Mouse (Mus musculus): ENCODE measurements around the gene Brd7. TPM values are rescaled to one million over a fixed set of nuclear protein-coding genes. Genes with fewer than 3 reads are reported as not detected.

Brd7 gene
- total RNA-seq, 1 experiment = 45.5 TPM

GRCm38 (mm10) chr8:88293590-88294356 is 68.2 kb downstream of the Brd7 start:
- H3K27ac ChIP-seq (ENCODE audit: insufficient read depth, low read depth, low read length, poor library complexity, severe bottlenecking) = no peak overlapping the region
- DNase-seq (ENCODE audit: low read depth, low spot score) = no peak
- TF ChIP-seq ZC3H11A (IDR thresholded peaks at IDR 0.05; ENCODE audit: borderline replicate concordance, low read depth, low read length) (no peak), HCFC1 (IDR thresholded peaks at IDR 0.05; ENCODE audit: borderline replicate concordance, insufficient read depth, low read length) (no peak), MAFK (IDR thresholded peaks at IDR 0.05; ENCODE audit: insufficient read depth, low read depth, low read length) (no peak), CHD2 (IDR thresholded peaks at IDR 0.05; ENCODE audit: low read depth, low read length) (no peak), ZNF384 (IDR thresholded peaks at IDR 0.05; ENCODE audit: low read depth, low read length) (no peak)
- no peak overlapping the region for H3K4me3 ChIP-seq (ENCODE audit: insufficient read depth in 1 of 2, low read depth in 1 of 2, low read length in 2 of 2, poor library complexity in 1 of 2, severe bottlenecking in 1 of 2)
- in situ Hi-C loops (cut with MboI; ENCODE audit: low sequenced_read_pairs in 2 of 2, unreplicated experiment in 2 of 2) = no loop called here
- H3K9me3 ChIP-seq (ENCODE audit: control insufficient read depth, insufficient read depth, low read depth, low read length) = no peaks in the 10 kb centered on the region
- H3K36me3 ChIP-seq (ENCODE audit: control insufficient read depth, insufficient read depth, low read length, poor library complexity, severe bottlenecking) = no peaks in the 10 kb centered on the region
- H3K9ac ChIP-seq (ENCODE audit: insufficient read depth, low read depth, low read length, poor library complexity, severe bottlenecking) = no peak overlapping the region
- H3K4me1 ChIP-seq (ENCODE audit: control insufficient read depth in 2 of 2, insufficient read depth in 2 of 2, low read length in 2 of 2, poor library complexity in 1 of 2) = no peaks in the 10 kb centered on the region

GRCm38 (mm10) chr8:88292926-88293325 is 69.1 kb downstream of the Brd7 start:
- H3K27ac ChIP-seq (ENCODE audit: insufficient read depth, low read depth, low read length, poor library complexity, severe bottlenecking) = no peak overlapping the region

GRCm38 (mm10) chr8:88291305-88291690 is 70.7 kb downstream of the Brd7 start:
- Histone ChIP-seq H3K9me3 (ENCODE audit: control insufficient read depth, insufficient read depth, low read depth, low read length) (no peaks in the 10 kb centered on the region), H3K4me1 (ENCODE audit: control insufficient read depth in 2 of 2, insufficient read depth in 2 of 2, low read length in 2 of 2, poor library complexity in 1 of 2) (no peaks in the 10 kb centered on the region), H3K9ac (ENCODE audit: insufficient read depth, low read depth, low read length, poor library complexity, severe bottlenecking) (no peak overlapping the region), H3K27ac (ENCODE audit: insufficient read depth, low read depth, low read length, poor library complexity, severe bottlenecking) (no peak overlapping the region), H3K4me3 (ENCODE audit: insufficient read depth in 1 of 2, low read depth in 1 of 2, low read length in 2 of 2, poor library complexity in 1 of 2, severe bottlenecking in 1 of 2) (no peak overlapping the region), H3K36me3 (ENCODE audit: control insufficient read depth, insufficient read depth, low read length, poor library complexity, severe bottlenecking) (no peaks in the 10 kb centered on the region)
- in situ Hi-C loops (cut with MboI; ENCODE audit: low sequenced_read_pairs in 2 of 2, unreplicated experiment in 2 of 2) = no loop called here
- no peak for DNase-seq (ENCODE audit: low read depth, low spot score)
- TF ChIP-seq MAFK (IDR thresholded peaks at IDR 0.05; ENCODE audit: insufficient read depth, low read depth, low read length) (no peak), ZC3H11A (IDR thresholded peaks at IDR 0.05; ENCODE audit: borderline replicate concordance, low read depth, low read length) (no peak), HCFC1 (IDR thresholded peaks at IDR 0.05; ENCODE audit: borderline replicate concordance, insufficient read depth, low read length) (no peak), ZNF384 (IDR thresholded peaks at IDR 0.05; ENCODE audit: low read depth, low read length) (no peak), CHD2 (IDR thresholded peaks at IDR 0.05; ENCODE audit: low read depth, low read length) (no peak)

More at GRCm38 (mm10) chr8:88292926-88293325, 69.1 kb downstream of the Brd7 start:
- no peaks in the 10 kb centered on the region for H3K4me1 ChIP-seq (ENCODE audit: control insufficient read depth in 2 of 2, insufficient read depth in 2 of 2, low read length in 2 of 2, poor library complexity in 1 of 2)
- no peaks in the 10 kb centered on the region for H3K9me3 ChIP-seq (ENCODE audit: control insufficient read depth, insufficient read depth, low read depth, low read length)
- no peak overlapping the region for H3K4me3 ChIP-seq (ENCODE audit: insufficient read depth in 1 of 2, low read depth in 1 of 2, low read length in 2 of 2, poor library complexity in 1 of 2, severe bottlenecking in 1 of 2)
- H3K36me3 ChIP-seq (ENCODE audit: control insufficient read depth, insufficient read depth, low read length, poor library complexity, severe bottlenecking) = no peaks in the 10 kb centered on the region
- in situ Hi-C loops (cut with MboI; ENCODE audit: low sequenced_read_pairs in 2 of 2, unreplicated experiment in 2 of 2) = no loop called here
- no peak overlapping the region for H3K9ac ChIP-seq (ENCODE audit: insufficient read depth, low read depth, low read length, poor library complexity, severe bottlenecking)
- no peak for TF ChIP-seq MAFK (IDR thresholded peaks at IDR 0.05; ENCODE audit: insufficient read depth, low read depth, low read length)
- TF ChIP-seq CHD2 (IDR thresholded peaks at IDR 0.05; ENCODE audit: low read depth, low read length) = no peak
- no peak for TF ChIP-seq ZNF384 (IDR thresholded peaks at IDR 0.05; ENCODE audit: low read depth, low read length)
- TF ChIP-seq ZC3H11A (IDR thresholded peaks at IDR 0.05; ENCODE audit: borderline replicate concordance, low read depth, low read length) = no peak
- no peak for TF ChIP-seq HCFC1 (IDR thresholded peaks at IDR 0.05; ENCODE audit: borderline replicate concordance, insufficient read depth, low read length)
- no peak for DNase-seq (ENCODE audit: low read depth, low spot score)

GRCm38 (mm10) chr8:88290326-88291304 is 71.4 kb downstream of the Brd7 start:
- in situ Hi-C loops (cut with MboI; ENCODE audit: low sequenced_read_pairs in 2 of 2, unreplicated experiment in 2 of 2) = no loop called here
- Histone ChIP-seq H3K4me3 (ENCODE audit: insufficient read depth in 1 of 2, low read depth in 1 of 2, low read length in 2 of 2, poor library complexity in 1 of 2, severe bottlenecking in 1 of 2) (no peak overlapping the region), H3K4me1 (ENCODE audit: control insufficient read depth in 2 of 2, insufficient read depth in 2 of 2, low read length in 2 of 2, poor library complexity in 1 of 2) (no peaks in the 10 kb centered on the region), H3K9ac (ENCODE audit: insufficient read depth, low read depth, low read length, poor library complexity, severe bottlenecking) (no peak overlapping the region), H3K9me3 (ENCODE audit: control insufficient read depth, insufficient read depth, low read depth, low read length) (no peaks in the 10 kb centered on the region), H3K36me3 (ENCODE audit: control insufficient read depth, insufficient read depth, low read length, poor library complexity, severe bottlenecking) (no peaks in the 10 kb centered on the region), H3K27ac (ENCODE audit: insufficient read depth, low read depth, low read length, poor library complexity, severe bottlenecking) (no peak overlapping the region)
- no peak for DNase-seq (ENCODE audit: low read depth, low spot score)
- TF ChIP-seq ZC3H11A (IDR thresholded peaks at IDR 0.05; ENCODE audit: borderline replicate concordance, low read depth, low read length) (no peak), ZNF384 (IDR thresholded peaks at IDR 0.05; ENCODE audit: low read depth, low read length) (no peak), MAFK (IDR thresholded peaks at IDR 0.05; ENCODE audit: insufficient read depth, low read depth, low read length) (no peak), HCFC1 (IDR thresholded peaks at IDR 0.05; ENCODE audit: borderline replicate concordance, insufficient read depth, low read length) (no peak), CHD2 (IDR thresholded peaks at IDR 0.05; ENCODE audit: low read depth, low read length) (no peak)
